ENCODE assay signal across 8 mouse cellular contexts in genomic region chr8:80913016-80913748, GRCm38 (mm10). TPM values are rescaled to one million over a fixed set of nuclear protein-coding genes. Genes with fewer than 3 reads are reported as not detected.
A peak's percentile ranks its signal among the peaks of the same experiment; 100 is the strongest.
DNase-seq lines count a peak whose midpoint lies in the region; ATAC-seq and TF ChIP-seq lines count a peak whose summit lies in the region.

No protein-coding gene starts in this region.

- no peak overlapping the region for H3K4me2 ChIP-seq in liver, postnatal 0 days (ENCODE audit: low read depth, low read length)
- no peak overlapping the region for H3K4me2 ChIP-seq in liver, embryonic 11.5 days
- no peak overlapping the region for H3K4me2 ChIP-seq in embryonic facial prominence, embryonic 14.5 days (ENCODE audit: low read depth, low read length)
- no peak overlapping the region for H3K4me2 ChIP-seq in lung, embryonic 15.5 days

- H3K27ac ChIP-seq in liver, postnatal 0 days (ENCODE audit: low read depth) = peak overlapping the region; percentile 26; the same call in 1 of the 2 replicates
- no peak overlapping the region for H3K27ac ChIP-seq in liver, embryonic 11.5 days (ENCODE audit: low read depth, low read length)
- peak overlapping the region; percentile 63 for H3K27ac ChIP-seq in embryonic facial prominence, embryonic 14.5 days (replicated peaks; ENCODE audit: low read depth, low read length)
- H3K27ac ChIP-seq in lung, embryonic 15.5 days = peak overlapping the region; percentile 91

- DNase-seq in liver, postnatal 0 days = peak; percentile 20
- DNase-seq in liver, embryonic 11.5 days (ENCODE audit: low spot score) = no peak
- DNase-seq in embryonic facial prominence, embryonic 14.5 days (ENCODE audit: low spot score) = peak; percentile 92
- DNase-seq in heart, postnatal 10 days = peak; percentile 66 to 68
- no peak for DNase-seq in left cerebral cortex, postnatal 36 days (ENCODE audit: low spot score in 2 of 2)

- no peak overlapping the region for H3K4me3 ChIP-seq in liver, postnatal 0 days (ENCODE audit: low read depth, low read length)
- no peak overlapping the region for H3K4me3 ChIP-seq in liver, embryonic 11.5 days (ENCODE audit: low read depth, low read length)
- H3K4me3 ChIP-seq in embryonic facial prominence, embryonic 14.5 days (ENCODE audit: low read depth, low read length) = no peak overlapping the region
- H3K4me3 ChIP-seq in lung, embryonic 15.5 days = no peak overlapping the region

- WGBS in liver, postnatal 0 days (ENCODE audit: insufficient replicate concordance) = 62% methylated on average over 1 of the region's 1 CpGs
- WGBS in liver, embryonic 11.5 days = 81% methylated on average over 1 of the region's 1 CpGs
- WGBS in embryonic facial prominence, embryonic 14.5 days = 78% methylated on average over 1 of the region's 1 CpGs
- WGBS in lung, embryonic 15.5 days = 100% methylated on average over 1 of the region's 1 CpGs

- intact Hi-C loops in heart, postnatal 10 days (cut with DNase I) = no loop called here
- intact Hi-C loops in left cerebral cortex, postnatal 36 days (cut with DNase I) = no loop called here

- ATAC-seq in liver, postnatal 0 days = peak; percentile 41; the same call in 1 of the 2 replicates
- no peak for ATAC-seq in liver, embryonic 11.5 days (replicated peaks; ENCODE audit: low FRiP score)
- peak; percentile 82 for ATAC-seq in embryonic facial prominence, embryonic 14.5 days (ENCODE audit: low read depth)
- peak; percentile 89 for ATAC-seq in lung, embryonic 15.5 days (ENCODE audit: borderline replicate concordance, extremely low read depth, low FRiP score, low TSS enrichment)
- no peak for ATAC-seq in megakaryocyte, adult 5-6 weeks (ENCODE audit: poor library complexity, severe bottlenecking)
- ATAC-seq in activated CD4-positive, CD25-positive, alpha-beta regulatory T cell, adult 4 months = no peak

- TF ChIP-seq CTCF in liver, postnatal 0 days (IDR thresholded peaks at IDR 0.05; ENCODE audit: low read depth) = no peak

- peaks cover 2% of the 10 kb centered on the region; the same call in 1 of the 2 replicates for H3K4me1 ChIP-seq in liver, postnatal 0 days (ENCODE audit: insufficient read depth)
- H3K4me1 ChIP-seq in liver, embryonic 11.5 days (replicated peaks; ENCODE audit: control insufficient read depth, insufficient read depth, low read length) = no peaks in the 10 kb centered on the region
- H3K4me1 ChIP-seq in embryonic facial prominence, embryonic 14.5 days (ENCODE audit: control insufficient read depth, insufficient read depth, low read length) = peaks cover 8% of the 10 kb centered on the region
- H3K4me1 ChIP-seq in lung, embryonic 15.5 days = peaks cover 18% of the 10 kb centered on the region

- H3K27me3 ChIP-seq in liver, postnatal 0 days (ENCODE audit: insufficient read depth, low read length) = no peaks in the 10 kb centered on the region
- no peaks in the 10 kb centered on the region for H3K27me3 ChIP-seq in liver, embryonic 11.5 days (replicated peaks; ENCODE audit: control insufficient read depth, insufficient read depth, low read length)
- no peaks in the 10 kb centered on the region for H3K27me3 ChIP-seq in embryonic facial prominence, embryonic 14.5 days (replicated peaks; ENCODE audit: control insufficient read depth, insufficient read depth, low read length)
- no peaks in the 10 kb centered on the region for H3K27me3 ChIP-seq in lung, embryonic 15.5 days

- H3K36me3 ChIP-seq in liver, postnatal 0 days (replicated peaks; ENCODE audit: insufficient read depth, low read length) = no peaks in the 10 kb centered on the region
- no peaks in the 10 kb centered on the region for H3K36me3 ChIP-seq in liver, embryonic 11.5 days (ENCODE audit: control insufficient read depth, insufficient read depth, low read length)
- H3K36me3 ChIP-seq in embryonic facial prominence, embryonic 14.5 days (ENCODE audit: control insufficient read depth, insufficient read depth, low read length) = no peaks in the 10 kb centered on the region
- H3K36me3 ChIP-seq in lung, embryonic 15.5 days = no peaks in the 10 kb centered on the region

- no peak; the same call in 1 of the 2 replicates for TF ChIP-seq EP300 in liver, postnatal 0 days (IDR thresholded peaks at IDR 0.05; ENCODE audit: low read depth)

- no peaks in the 10 kb centered on the region for H3K9me3 ChIP-seq in liver, postnatal 0 days (ENCODE audit: low read length)
- H3K9me3 ChIP-seq in liver, embryonic 11.5 days (ENCODE audit: control insufficient read depth, low read length) = no peaks in the 10 kb centered on the region
- H3K9me3 ChIP-seq in embryonic facial prominence, embryonic 14.5 days (ENCODE audit: control insufficient read depth, low read length) = no peaks in the 10 kb centered on the region
- no peaks in the 10 kb centered on the region for H3K9me3 ChIP-seq in lung, embryonic 15.5 days

- H3K9ac ChIP-seq in liver, postnatal 0 days (replicated peaks) = no peak overlapping the region
- H3K9ac ChIP-seq in liver, embryonic 11.5 days (ENCODE audit: low read depth, low read length) = no peak overlapping the region
- no peak overlapping the region for H3K9ac ChIP-seq in embryonic facial prominence, embryonic 14.5 days (ENCODE audit: low read depth, low read length)
- H3K9ac ChIP-seq in lung, embryonic 15.5 days = no peak overlapping the region

RNA-seq across cellular contexts. Expression of gene Gab1, which starts 32.9 kb away (rescaled TPM):
- polyA plus RNA-seq in liver, postnatal 0 days (2015; fragmentation: Nextera tagmentation; extraction: Ambion mirVana) = 3.8 and 3.9 TPM in 2 replicates
- 19.5 and 20.6 TPM in 2 replicates for polyA plus RNA-seq in liver, embryonic 11.5 days (2014; fragmentation: Nextera tagmentation; extraction: Ambion mirVana)
- polyA plus RNA-seq in embryonic facial prominence, embryonic 14.5 days (2014; fragmentation: Nextera tagmentation; extraction: Ambion mirVana) = 30.3 and 34.8 TPM in 2 replicates
- total RNA-seq in heart, postnatal 10 days (2021) = 10 to 100 TPM; 41.2 to 51.1 TPM
- polyA plus RNA-seq in lung, embryonic 15.5 days (2015; fragmentation: Nextera tagmentation; extraction: Ambion mirVana) = 20.2 and 22.2 TPM in 2 replicates
- total RNA-seq in left cerebral cortex, postnatal 36 days (2021) = 10 to 100 TPM; 14.6 to 15.4 TPM
- 3.7 and 7.6 TPM in 2 replicates for total RNA-seq in megakaryocyte, adult 5-6 weeks (2015)
- 1.4 and 1.7 TPM in 2 replicates for total RNA-seq in megakaryocyte, adult 5-6 weeks (2017)
- under 1 TPM in 1 of 2 experiments, not detected in 1; 0.15 TPM for polyA plus RNA-seq in activated CD4-positive, CD25-positive, alpha-beta regulatory T cell, adult 4 months (2017; shearing (Covaris generic))

Comparison
In these comparisons a context has a peak if more than half of its experiments do, and no peak if none do; other contexts are left out.
1. ATAC-seq: peak in liver, postnatal 0 days (single experiment), embryonic facial prominence, embryonic 14.5 days (single experiment) and lung, embryonic 15.5 days (single experiment); none in liver, embryonic 11.5 days (single experiment), megakaryocyte, adult 5-6 weeks (single experiment) and activated CD4-positive, CD25-positive, alpha-beta regulatory T cell, adult 4 months (single experiment).
2. DNase-seq: peak in liver, postnatal 0 days (single experiment), embryonic facial prominence, embryonic 14.5 days (single experiment) and heart, postnatal 10 days (2 of 2); none in liver, embryonic 11.5 days (single experiment) and left cerebral cortex, postnatal 36 days (0 of 2).